Mouse (Mus musculus) forebrain, postnatal 0 days (tissue): ENCODE results near the gene Adnp. TPM values are rescaled to one million over a fixed set of nuclear protein-coding genes. Genes with fewer than 3 reads are reported as not detected.

Experiments used
- ATAC-seq: fragments of 200-750 bp; cut with Nextera tagmentation; 2 replicates; pipeline ENCODE4 v1.8.0; 2017; ENCODE audit warnings: mild to moderate bottlenecking, moderate library complexity
- DNase-seq: peaks from one replicate; pipeline ENCODE4 v3.0.0-alpha.2; 2015
- H3K27ac ChIP-seq: fragments of 300-500 bp; sonication (generic); 2 replicates; pipeline ENCODE4 v1.5.1; 2014; ENCODE audit warnings: low read depth, mild to moderate bottlenecking, antibody characterized with exemption, low read length, moderate library complexity, mixed read lengths
- H3K27me3 ChIP-seq: fragments of 300-500 bp; sonication (generic); 2 replicates; pipeline ENCODE4 v1.6.1; 2014; ENCODE audit warnings: mild to moderate bottlenecking, low read length, mixed read lengths; ENCODE audit not compliant: insufficient read depth
- H3K36me3 ChIP-seq: fragments of 300-500 bp; sonication (generic); 2 replicates; pipeline ENCODE4 v1.6.1; 2014; ENCODE audit warnings: mild to moderate bottlenecking, moderate library complexity; ENCODE audit not compliant: insufficient read depth
- H3K4me1 ChIP-seq: fragments of 300-500 bp; sonication (generic); 2 replicates; pipeline ENCODE4 v1.6.1; 2014; ENCODE audit warnings: antibody characterized with exemption; ENCODE audit not compliant: insufficient read depth
- H3K4me2 ChIP-seq: fragments of 300-500 bp; sonication (generic); 2 replicates; pipeline ENCODE4 v1.6.1; 2014; ENCODE audit warnings: low read depth, mild to moderate bottlenecking, moderate library complexity
- H3K4me3 ChIP-seq: fragments of 300-500 bp; sonication (generic); 2 replicates; pipeline ENCODE4 v1.5.1; 2014; ENCODE audit warnings: low read depth, low read length, mixed read lengths
- H3K9ac ChIP-seq: fragments of 300-500 bp; sonication (generic); 2 replicates; pipeline ENCODE4 v1.6.1; 2014; ENCODE audit warnings: mild to moderate bottlenecking
- H3K9me3 ChIP-seq: fragments of 300-500 bp; sonication (generic); 2 replicates; pipeline ENCODE4 v1.6.1; 2016; ENCODE audit warnings: low read length
- CTCF ChIP-seq: sonication (generic); IDR thresholded peaks from 2 replicates; pipeline ENCODE4 v1.5.1; 2016; ENCODE audit warnings: antibody characterized with exemption, control low read depth, low read depth
- WGBS: fragments of 180-500 bp; shearing (Covaris S2); extraction: QIAGEN DNeasy Blood & Tissue Kit; methylation state at CpG from one replicate; pipeline ENCODE4 v1.1.7; 2014; 5-methylcytosine and 5-hydroxymethylcytosine counted together
- polyA plus RNA-seq: library from polyadenylated mRNA; unstranded; fragments of >200 nt; fragmentation: Nextera tagmentation; extraction: Ambion mirVana; gene quantifications from 2 replicates; pipeline ENCODE4 v1.2.1, GENCODE M21; 2015
- total RNA-seq: library from RNA; depleted of rRNA; stranded (reverse); fragments of >200 nt; gene quantifications from 2 replicates; pipeline ENCODE4 v1.2.3, GENCODE M21; 2014

The Adnp gene
- total and polyA plus RNA-seq, 2 experiments from 2014 or later, result 15.4 to 41.8 TPM

DNA sequence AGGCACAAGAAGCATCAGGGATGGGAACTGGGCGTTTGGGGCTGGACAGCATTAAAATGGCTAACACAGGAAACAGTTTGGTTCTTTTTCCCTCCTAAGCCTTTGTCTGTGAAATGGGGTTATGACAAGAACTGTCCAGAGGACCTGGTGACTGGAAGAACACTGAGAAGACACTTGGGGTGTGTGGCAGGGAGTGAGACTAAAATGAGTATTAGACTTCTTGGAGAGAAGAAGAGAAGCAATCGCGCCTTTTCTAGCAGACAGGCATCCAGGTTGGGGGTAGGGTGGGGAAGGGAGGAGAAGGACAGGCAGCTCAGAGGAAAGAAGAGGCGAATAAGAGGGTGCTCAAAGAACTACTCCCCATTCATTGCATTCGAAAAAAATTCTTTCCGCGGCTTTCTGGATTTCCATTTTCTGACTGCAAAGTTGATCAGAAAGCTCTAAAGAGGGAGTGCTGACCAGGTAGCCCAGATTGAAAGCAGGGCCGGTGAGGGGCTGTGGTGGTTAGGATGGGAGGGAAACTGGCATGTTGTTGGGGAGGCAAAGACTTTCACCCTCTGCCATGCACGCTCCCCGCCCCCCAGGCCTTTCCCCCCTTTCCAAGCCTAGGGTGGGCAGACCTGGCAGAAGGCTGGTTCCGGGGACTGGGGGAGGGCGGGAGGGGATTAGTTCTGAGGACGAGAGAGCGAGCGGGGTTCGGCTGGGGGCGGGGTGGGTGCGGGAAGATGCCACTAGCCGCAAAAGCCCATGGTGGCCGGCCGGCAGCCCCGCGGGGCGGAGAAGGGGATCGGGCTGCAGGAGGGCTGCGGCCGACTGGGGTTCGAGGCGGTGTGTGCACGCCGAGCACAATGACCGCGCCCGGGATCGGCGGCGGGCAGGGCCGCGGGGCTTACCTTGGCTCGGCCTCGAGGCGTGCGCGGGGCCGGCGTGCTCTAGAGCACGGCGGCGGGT is 956 bp downstream of the Adnp start:
- Histone ChIP-seq H3K27ac (peak overlapping the region; percentile 99), H3K36me3 (peaks cover 20% of the 10 kb centered on the region), H3K4me2 (peak overlapping the region; percentile 71), H3K9ac (peak overlapping the region; percentile 100), H3K4me1 (peaks cover 9% of the 10 kb centered on the region), H3K9me3 (no peaks in the 10 kb centered on the region), H3K27me3 (no peaks in the 10 kb centered on the region), H3K4me3 (peak overlapping the region; percentile 99)
- WGBS, result under 1% methylated on average over 45 of the region's 49 CpGs
- no peak for TF ChIP-seq CTCF
- ATAC-seq, result peak; percentile 8
- DNase-seq, result peak; percentile 43

DNA sequence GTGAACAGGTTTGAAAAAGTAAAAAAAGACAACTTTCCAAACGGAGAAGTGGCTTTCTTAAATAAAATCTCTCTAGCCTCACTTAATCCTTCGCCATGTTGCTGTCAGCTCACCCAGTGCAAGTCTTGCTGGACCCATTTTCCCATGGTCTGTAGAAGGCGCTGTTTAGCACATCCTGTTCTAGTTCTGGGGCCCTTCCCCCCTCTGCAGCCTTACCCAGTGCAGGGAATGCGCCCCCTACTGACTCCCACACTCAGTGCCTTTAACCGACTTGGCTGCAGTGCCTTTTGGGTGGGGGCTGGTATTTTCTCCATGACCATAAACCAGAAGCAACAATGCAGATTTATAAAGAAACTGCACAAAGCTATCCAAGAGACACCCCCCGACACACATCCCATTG is 1.6 kb downstream of the Adnp start:
- H3K4me1 ChIP-seq, result peaks cover 9% of the 10 kb centered on the region
- peak overlapping the region; percentile 99 for H3K27ac ChIP-seq
- no peaks in the 10 kb centered on the region for H3K27me3 ChIP-seq
- H3K4me3 ChIP-seq, result peak overlapping the region; percentile 99
- peaks cover 13% of the 10 kb centered on the region for H3K36me3 ChIP-seq
- H3K9ac ChIP-seq, result peak overlapping the region; percentile 100
- ATAC-seq (peak; percentile 64), DNase-seq (peak; percentile 94)
- peak; percentile 99 for TF ChIP-seq CTCF
- H3K9me3 ChIP-seq, result no peaks in the 10 kb centered on the region
- peak overlapping the region; percentile 71 for H3K4me2 ChIP-seq
- WGBS, result 3% methylated on average over 6 of the region's 6 CpGs

DNA sequence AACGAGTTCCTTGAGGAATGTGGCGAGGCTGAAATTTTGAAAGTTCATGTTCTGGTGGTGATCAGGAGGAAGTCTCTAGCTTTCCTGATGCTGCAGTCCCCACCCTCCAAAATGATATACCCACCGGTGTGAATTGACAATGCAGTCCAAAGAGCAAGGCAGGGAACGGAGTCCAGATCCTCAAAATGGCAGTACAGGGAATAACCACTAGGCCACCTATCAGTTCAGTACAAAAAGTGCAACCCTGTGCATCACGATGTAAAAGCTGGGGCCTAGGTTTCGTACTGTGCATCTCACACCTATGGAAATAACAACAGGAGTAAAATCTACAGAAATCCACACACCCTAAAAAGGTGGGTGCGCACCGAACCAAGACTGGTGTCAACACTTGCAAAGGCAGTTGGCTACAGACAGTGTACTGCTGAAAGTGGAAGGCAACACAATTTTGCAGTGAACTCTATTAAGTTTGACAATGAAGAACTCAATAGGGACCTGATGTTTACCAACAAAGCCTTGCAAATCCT is 2.4 kb downstream of the Adnp start:
- H3K9me3 ChIP-seq, result no peaks in the 10 kb centered on the region
- H3K4me2 ChIP-seq, result peak overlapping the region; percentile 71
- H3K4me3 ChIP-seq, result peak overlapping the region; percentile 99
- H3K36me3 ChIP-seq, result peaks cover 10% of the 10 kb centered on the region
- H3K27ac ChIP-seq, result no peak overlapping the region
- 81% methylated on average over 8 of the region's 8 CpGs for WGBS
- DNase-seq (no peak), ATAC-seq (no peak)
- 0 out of 2 replicates have a peak, but pooled peaks have one; percentile 20 for TF ChIP-seq CTCF
- peaks cover 11% of the 10 kb centered on the region for H3K4me1 ChIP-seq
- H3K9ac ChIP-seq, result no peak overlapping the region
- no peaks in the 10 kb centered on the region for H3K27me3 ChIP-seq

DNA sequence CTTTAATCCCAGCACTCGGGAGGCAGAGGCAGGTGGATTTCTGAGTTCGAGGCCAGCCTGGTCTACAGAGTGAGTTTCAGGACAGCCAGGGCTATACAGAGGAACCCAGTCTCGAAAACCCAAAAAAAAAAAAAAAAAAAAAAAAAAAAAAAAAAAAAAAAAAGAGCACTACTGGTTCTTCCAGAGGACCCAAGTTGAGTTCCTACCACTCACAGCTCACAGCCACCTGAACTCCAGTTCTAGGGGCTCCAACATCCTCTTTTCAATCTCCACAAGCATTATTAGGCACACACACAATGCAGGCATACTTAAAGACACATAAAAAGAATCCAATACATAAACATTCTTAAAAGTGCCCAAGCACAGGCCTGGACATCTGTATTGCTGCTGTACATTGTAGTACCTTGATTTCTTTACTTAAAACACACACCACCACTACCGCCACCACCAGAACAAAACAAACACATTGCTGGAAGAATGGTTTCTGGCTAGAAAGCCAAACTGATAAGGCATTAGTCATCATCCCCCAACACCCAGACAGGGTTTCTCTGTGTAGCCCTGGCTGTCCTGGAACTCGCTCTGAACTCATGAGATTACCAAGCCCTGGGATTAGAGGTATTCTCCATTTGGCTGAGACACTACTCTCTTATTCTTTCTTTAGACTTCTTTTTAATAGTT is 6.8 kb downstream of the Adnp start:
- Histone ChIP-seq H3K36me3 (0 out of 2 replicates have a peak, but pooled peaks cover 9% of the 10 kb centered on the region), H3K4me1 (peaks cover 25% of the 10 kb centered on the region), H3K9me3 (no peaks in the 10 kb centered on the region), H3K27me3 (no peaks in the 10 kb centered on the region), H3K9ac (no peak overlapping the region), H3K4me2 (no peak overlapping the region), H3K27ac (no peak overlapping the region), H3K4me3 (no peak overlapping the region)
- no peak for TF ChIP-seq CTCF
- ATAC-seq (no peak), DNase-seq (no peak)
- WGBS, result 64% methylated on average over 5 of the region's 5 CpGs

DNA sequence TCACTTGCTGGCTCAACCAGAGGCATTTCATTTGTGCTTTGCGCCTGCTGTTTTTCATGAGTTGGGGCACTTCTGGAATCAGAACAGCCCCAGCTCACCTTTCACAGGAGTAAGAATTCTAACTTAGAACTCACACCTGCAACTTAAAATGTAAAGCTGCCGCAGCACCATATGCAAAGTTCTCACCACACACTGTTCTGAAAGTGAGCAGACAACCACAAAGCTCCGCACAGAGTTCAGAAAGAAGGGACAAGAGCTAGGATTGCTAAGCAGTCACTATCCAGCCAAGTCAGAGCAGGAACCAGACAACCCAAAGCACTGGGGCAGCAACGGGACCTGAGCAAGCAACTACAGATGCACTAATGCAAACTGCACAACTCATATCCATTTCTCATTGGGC is 7.4 kb downstream of the Adnp start:
- H3K27ac ChIP-seq, result no peak overlapping the region
- DNase-seq (no peak), ATAC-seq (no peak)
- no peaks in the 10 kb centered on the region for H3K27me3 ChIP-seq
- H3K36me3 ChIP-seq, result 0 out of 2 replicates have a peak, but pooled peaks cover 14% of the 10 kb centered on the region
- H3K4me2 ChIP-seq, result 0 out of 2 replicates have a peak overlapping the region, but pooled peaks have one; percentile 0
- H3K9me3 ChIP-seq, result no peaks in the 10 kb centered on the region
- no peak for TF ChIP-seq CTCF
- H3K9ac ChIP-seq, result no peak overlapping the region
- H3K4me3 ChIP-seq, result no peak overlapping the region
- WGBS, result 81% methylated on average over 4 of the region's 4 CpGs
- H3K4me1 ChIP-seq, result peaks cover 22% of the 10 kb centered on the region

DNA sequence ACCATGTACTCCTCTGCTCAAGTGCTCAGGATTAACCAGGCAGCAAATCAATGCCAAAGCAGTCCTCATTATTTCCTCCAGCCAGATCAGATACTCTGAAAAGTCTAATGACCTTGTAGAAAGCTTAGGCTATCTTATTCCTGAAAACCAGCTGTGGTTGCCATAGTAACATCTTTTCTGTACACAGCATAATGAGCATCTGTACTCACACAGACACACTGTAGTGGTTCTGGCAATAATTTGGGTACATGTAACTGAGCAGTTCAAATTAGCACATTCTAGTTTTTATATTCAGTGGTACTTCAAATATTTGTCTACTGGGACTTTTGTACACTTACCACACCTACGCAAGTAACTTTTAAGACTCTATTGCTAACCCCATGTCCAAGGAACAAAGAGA is 8.5 kb downstream of the Adnp start:
- Histone ChIP-seq H3K27ac (no peak overlapping the region), H3K9me3 (no peaks in the 10 kb centered on the region), H3K27me3 (no peaks in the 10 kb centered on the region), H3K4me3 (no peak overlapping the region), H3K4me1 (peaks cover 15% of the 10 kb centered on the region; the same call in 1 of the 2 replicates), H3K36me3 (0 out of 2 replicates have a peak, but pooled peaks cover 15% of the 10 kb centered on the region), H3K9ac (no peak overlapping the region), H3K4me2 (no peak overlapping the region)
- no peak for TF ChIP-seq CTCF
- 61% methylated on average over 1 of the region's 1 CpGs for WGBS
- no peak for DNase-seq
- no peak for ATAC-seq
